Mouse (Mus musculus): Measurements from ENCODE around the gene Idh2. TPM values are rescaled to one million over a fixed set of nuclear protein-coding genes. Genes with fewer than 3 reads are reported as not detected.

Idh2 gene
- total and polyA plus RNA-seq, 2 experiments from 2014 or later, result 2,826 to 3,660 TPM

DNA sequence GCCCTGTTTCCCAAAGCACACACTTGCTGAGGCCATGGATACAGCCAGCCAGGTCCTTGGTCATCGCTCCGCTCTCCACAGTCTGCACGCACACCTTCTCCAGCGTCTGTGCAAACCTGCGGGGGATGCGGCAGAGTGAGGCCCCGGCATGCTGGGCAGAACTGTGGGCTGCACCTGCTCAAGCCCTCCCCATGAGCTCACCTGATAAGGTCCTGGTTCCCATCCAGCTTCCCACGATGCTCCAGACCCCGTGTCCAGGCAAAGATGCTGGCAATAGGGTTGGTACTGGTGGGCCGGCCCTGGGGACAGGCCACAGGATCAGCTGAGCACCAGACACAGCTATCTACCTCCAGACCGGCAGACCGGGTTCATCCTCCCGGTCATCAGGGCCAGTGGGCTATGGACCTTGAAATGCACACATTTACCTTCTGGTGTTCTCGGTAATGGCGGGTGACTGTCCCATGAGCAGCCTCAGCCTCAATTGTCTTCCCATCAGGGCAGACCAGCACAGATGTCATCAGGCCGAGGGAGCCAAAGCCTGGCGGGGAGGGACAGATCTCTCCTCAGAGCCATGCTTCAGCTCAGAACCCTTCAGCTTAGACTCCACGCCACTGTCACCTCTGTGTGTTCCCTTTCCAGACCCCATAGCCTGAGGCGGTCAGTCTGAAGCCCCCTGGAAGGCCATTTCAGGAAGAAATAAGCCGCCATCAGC is 19.4 kb downstream of the Idh2 start:
- Histone ChIP-seq H3K4me2 (ENCODE audit: low read depth, low read length) (no peak overlapping the region), H3K4me3 (ENCODE audit: low read depth, low read length) (no peak overlapping the region), H3K9ac (replicated peaks; ENCODE audit: low read depth, low read length) (no peak overlapping the region), H3K36me3 (replicated peaks; ENCODE audit: control insufficient read depth, insufficient read depth, low read length) (peaks cover 100% of the 10 kb centered on the region), H3K9me3 (replicated peaks; ENCODE audit: control insufficient read depth, low read length) (no peaks in the 10 kb centered on the region), H3K4me1 (ENCODE audit: control insufficient read depth, insufficient read depth) (peaks cover 15% of the 10 kb centered on the region; the same call in 1 of the 2 replicates), H3K27ac (ENCODE audit: low read depth) (no peak overlapping the region), H3K27me3 (ENCODE audit: control insufficient read depth, insufficient read depth, low read length) (no peaks in the 10 kb centered on the region)
- 86% methylated on average over 20 of the region's 20 CpGs for WGBS
- no peak for ATAC-seq (ENCODE audit: insufficient read depth, low read depth)
- TF ChIP-seq EP300 (IDR thresholded peaks at IDR 0.05; ENCODE audit: low read depth), result no peak
- TF ChIP-seq CTCF (IDR thresholded peaks at IDR 0.05; ENCODE audit: low read depth), result no peak
- DNase-seq (ENCODE audit: low spot score), result no peak

DNA sequence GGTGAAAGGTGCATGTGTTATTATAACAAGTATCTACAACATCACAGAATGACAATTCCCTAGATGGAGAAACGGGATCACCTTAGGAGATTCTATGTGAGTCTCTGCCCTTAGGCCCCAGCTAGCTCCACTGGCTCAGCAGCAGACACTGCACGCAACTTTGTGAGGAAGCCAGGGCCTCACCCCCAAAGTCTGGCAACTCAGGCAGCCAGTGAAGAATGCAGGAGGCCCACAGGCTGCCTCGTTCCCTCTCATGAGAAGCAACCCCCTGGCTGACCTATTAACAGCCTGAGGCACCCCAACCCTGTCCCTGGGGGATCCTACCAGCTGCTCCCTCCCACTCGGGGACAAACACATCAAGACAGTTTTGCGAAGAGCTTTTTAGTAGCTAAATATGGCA is 20.7 kb downstream of the Idh2 start:
- H3K9me3 ChIP-seq (replicated peaks; ENCODE audit: control insufficient read depth, low read length), result no peaks in the 10 kb centered on the region
- H3K27ac ChIP-seq (ENCODE audit: low read depth), result no peak overlapping the region
- no peaks in the 10 kb centered on the region for H3K27me3 ChIP-seq (ENCODE audit: control insufficient read depth, insufficient read depth, low read length)
- DNase-seq (ENCODE audit: low spot score) (no peak), ATAC-seq (ENCODE audit: insufficient read depth, low read depth) (no peak)
- TF ChIP-seq EP300 (IDR thresholded peaks at IDR 0.05; ENCODE audit: low read depth) (no peak), CTCF (IDR thresholded peaks at IDR 0.05; ENCODE audit: low read depth) (no peak)
- no peak overlapping the region for H3K4me3 ChIP-seq (ENCODE audit: low read depth, low read length)
- WGBS, result 63% methylated on average over 5 of the region's 5 CpGs
- H3K4me1 ChIP-seq (ENCODE audit: control insufficient read depth, insufficient read depth), result peaks cover 15% of the 10 kb centered on the region; the same call in 1 of the 2 replicates
- H3K4me2 ChIP-seq (ENCODE audit: low read depth, low read length), result no peak overlapping the region
- peaks cover 100% of the 10 kb centered on the region for H3K36me3 ChIP-seq (replicated peaks; ENCODE audit: control insufficient read depth, insufficient read depth, low read length)
- H3K9ac ChIP-seq (replicated peaks; ENCODE audit: low read depth, low read length), result no peak overlapping the region

DNA sequence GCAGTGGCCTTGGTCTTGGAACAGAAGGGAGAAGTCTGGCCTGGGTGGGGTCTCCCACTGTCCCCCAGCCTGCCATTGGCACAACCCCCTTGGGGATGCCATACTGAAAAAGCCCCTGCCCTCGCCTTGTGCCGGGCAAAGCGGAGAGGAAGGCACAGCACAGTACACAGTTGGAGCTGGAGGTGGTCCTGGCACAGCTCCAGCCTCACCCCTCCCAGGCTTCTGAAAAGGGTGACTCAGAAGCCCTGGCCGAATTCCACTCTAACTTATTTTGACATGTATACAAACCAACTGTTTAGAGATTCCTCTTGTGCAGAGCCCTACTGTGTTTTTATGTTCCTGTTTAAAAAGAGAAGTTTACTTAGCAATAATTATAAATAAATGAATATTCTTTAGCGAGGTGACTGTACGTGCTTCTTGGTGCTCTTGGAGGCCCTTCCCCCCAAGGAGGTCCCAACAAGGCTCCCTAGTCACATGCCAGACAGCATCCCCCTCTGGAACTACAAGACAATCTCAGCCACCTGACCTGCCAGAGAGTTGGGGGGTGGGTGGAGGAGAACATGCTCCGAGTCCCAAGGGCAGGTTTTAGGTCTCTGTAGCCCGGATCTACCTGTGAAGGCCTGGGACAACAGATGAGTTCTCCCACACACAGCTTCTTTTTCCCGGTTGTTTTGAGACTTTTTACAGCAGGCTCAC is 22.7 kb downstream of the Idh2 start:
- TF ChIP-seq EP300 (IDR thresholded peaks at IDR 0.05; ENCODE audit: low read depth), result no peak
- no peak for TF ChIP-seq CTCF (IDR thresholded peaks at IDR 0.05; ENCODE audit: low read depth)

DNA sequence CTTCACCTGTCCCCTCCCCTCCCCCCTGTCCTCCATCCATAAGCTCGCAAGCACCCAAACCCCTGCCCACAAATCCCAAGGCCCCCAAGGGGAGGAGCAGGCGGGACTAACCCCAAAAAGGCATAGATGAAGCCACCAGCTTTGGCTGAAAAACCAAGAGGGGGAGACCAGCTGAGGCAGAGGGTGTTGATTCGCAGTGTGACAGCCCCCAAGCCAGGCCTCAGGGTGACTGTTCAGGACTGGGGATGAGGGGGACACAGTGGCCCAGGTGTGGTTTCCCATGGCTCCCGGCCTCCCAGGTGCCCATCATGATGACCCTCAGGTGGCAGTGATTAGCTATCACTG is 23.4 kb downstream of the Idh2 start:
- no peaks in the 10 kb centered on the region for H3K9me3 ChIP-seq (replicated peaks; ENCODE audit: control insufficient read depth, low read length)
- no peak overlapping the region; the same call in 1 of the 2 replicates for H3K4me2 ChIP-seq (ENCODE audit: low read depth, low read length)
- no peak overlapping the region for H3K9ac ChIP-seq (replicated peaks; ENCODE audit: low read depth, low read length)
- H3K4me1 ChIP-seq (ENCODE audit: control insufficient read depth, insufficient read depth), result peaks cover 15% of the 10 kb centered on the region; the same call in 1 of the 2 replicates
- no peak overlapping the region for H3K4me3 ChIP-seq (ENCODE audit: low read depth, low read length)
- peaks cover 97% of the 10 kb centered on the region for H3K36me3 ChIP-seq (replicated peaks; ENCODE audit: control insufficient read depth, insufficient read depth, low read length)
- WGBS, result 74% methylated on average over 4 of the region's 4 CpGs
- peak overlapping the region; percentile 54 for H3K27ac ChIP-seq (ENCODE audit: low read depth)
- DNase-seq (ENCODE audit: low spot score) (no peak), ATAC-seq (ENCODE audit: insufficient read depth, low read depth) (no peak)
- H3K27me3 ChIP-seq (ENCODE audit: control insufficient read depth, insufficient read depth, low read length), result no peaks in the 10 kb centered on the region
- TF ChIP-seq CTCF (IDR thresholded peaks at IDR 0.05; ENCODE audit: low read depth) (no peak), EP300 (IDR thresholded peaks at IDR 0.05; ENCODE audit: low read depth) (no peak)

More for the DNA sequence above, 22.7 kb downstream of the Idh2 start:
- no peaks in the 10 kb centered on the region for H3K27me3 ChIP-seq (ENCODE audit: control insufficient read depth, insufficient read depth, low read length)
- H3K27ac ChIP-seq (ENCODE audit: low read depth), result peak overlapping the region; percentile 54
- H3K4me1 ChIP-seq (ENCODE audit: control insufficient read depth, insufficient read depth), result peaks cover 15% of the 10 kb centered on the region; the same call in 1 of the 2 replicates
- no peak overlapping the region for H3K4me3 ChIP-seq (ENCODE audit: low read depth, low read length)
- H3K4me2 ChIP-seq (ENCODE audit: low read depth, low read length), result no peak overlapping the region
- peaks cover 97% of the 10 kb centered on the region for H3K36me3 ChIP-seq (replicated peaks; ENCODE audit: control insufficient read depth, insufficient read depth, low read length)
- WGBS, result 37% methylated on average over 9 of the region's 9 CpGs
- no peak overlapping the region for H3K9ac ChIP-seq (replicated peaks; ENCODE audit: low read depth, low read length)
- ATAC-seq (ENCODE audit: insufficient read depth, low read depth) (peak; percentile 15; the same call in 1 of the 2 replicates), DNase-seq (ENCODE audit: low spot score) (no peak)
- no peaks in the 10 kb centered on the region for H3K9me3 ChIP-seq (replicated peaks; ENCODE audit: control insufficient read depth, low read length)

DNA sequence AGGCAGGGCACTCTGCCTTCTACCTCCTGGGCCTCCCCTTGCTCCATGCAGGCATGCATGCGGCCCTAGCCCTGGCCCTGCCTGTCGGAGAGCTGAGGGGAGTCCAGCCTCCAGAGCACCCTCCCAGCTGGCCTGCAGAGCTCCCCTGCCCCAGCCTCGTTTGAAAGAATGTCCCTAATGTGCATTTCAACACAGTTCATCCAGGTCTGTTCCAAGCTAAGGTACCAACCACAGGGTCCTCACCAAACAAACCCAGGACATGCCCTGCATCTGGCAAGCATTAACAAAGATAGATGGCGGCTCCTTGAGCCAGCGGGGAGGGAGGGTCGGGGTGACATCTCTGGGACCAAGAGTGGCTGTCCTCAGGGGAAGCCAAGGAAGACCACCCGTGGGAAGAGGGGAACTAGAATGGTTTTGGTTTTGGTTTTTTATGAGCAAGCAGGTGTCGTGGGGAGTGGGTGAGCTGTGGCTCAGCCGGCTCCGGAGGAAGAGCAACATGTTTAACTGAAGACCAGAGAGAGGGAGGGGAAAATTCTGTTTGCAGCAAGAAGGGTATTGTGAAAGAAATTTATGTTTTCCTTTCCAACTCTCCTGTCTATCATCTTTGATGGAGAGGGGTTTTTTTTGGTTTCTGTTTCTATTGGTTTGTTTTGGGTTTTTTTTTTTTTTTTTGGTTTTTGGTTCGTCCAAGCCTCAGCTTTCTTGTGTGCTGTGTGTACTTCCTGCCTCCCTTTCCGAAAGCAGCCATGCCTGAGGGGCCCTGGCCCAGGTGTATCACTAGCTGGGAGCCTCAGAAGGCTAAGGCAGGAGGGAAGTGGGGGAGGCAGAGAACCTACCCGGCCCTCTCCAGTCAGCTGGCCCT is 24.0 kb downstream of the Idh2 start:
- Histone ChIP-seq H3K36me3 (replicated peaks; ENCODE audit: control insufficient read depth, insufficient read depth, low read length) (peaks cover 97% of the 10 kb centered on the region), H3K4me1 (ENCODE audit: control insufficient read depth, insufficient read depth) (peaks cover 15% of the 10 kb centered on the region; the same call in 1 of the 2 replicates), H3K4me3 (ENCODE audit: low read depth, low read length) (no peak overlapping the region), H3K27me3 (ENCODE audit: control insufficient read depth, insufficient read depth, low read length) (no peaks in the 10 kb centered on the region), H3K9ac (replicated peaks; ENCODE audit: low read depth, low read length) (no peak overlapping the region), H3K27ac (ENCODE audit: low read depth) (peak overlapping the region; percentile 54), H3K4me2 (ENCODE audit: low read depth, low read length) (no peak overlapping the region; the same call in 1 of the 2 replicates), H3K9me3 (replicated peaks; ENCODE audit: control insufficient read depth, low read length) (no peaks in the 10 kb centered on the region)
- 57% methylated on average over 13 of the region's 13 CpGs for WGBS
- ATAC-seq (ENCODE audit: insufficient read depth, low read depth) (0 out of 2 replicates have a peak, but pooled peaks have one; percentile 6), DNase-seq (ENCODE audit: low spot score) (no peak)
- no peak for TF ChIP-seq CTCF (IDR thresholded peaks at IDR 0.05; ENCODE audit: low read depth)
- no peak for TF ChIP-seq EP300 (IDR thresholded peaks at IDR 0.05; ENCODE audit: low read depth)
